Mouse (Mus musculus): Measurements from ENCODE around the gene Man1a.

GRCm38 (mm10) chr10:53927904-53928303 is 148.5 kb downstream of the Man1a start:
- no peak for TF ChIP-seq CTCF (IDR thresholded peaks at IDR 0.05; ENCODE audit: insufficient read depth, low read length)
- no peak for TF ChIP-seq POLR2A (IDR thresholded peaks at IDR 0.05; ENCODE audit: borderline replicate concordance, extremely low read depth, low read depth, low read length)

Data from lung, adult 2 months (tissue).